8 mouse cellular contexts compared by ENCODE assay signal in the genomic region with DNA sequence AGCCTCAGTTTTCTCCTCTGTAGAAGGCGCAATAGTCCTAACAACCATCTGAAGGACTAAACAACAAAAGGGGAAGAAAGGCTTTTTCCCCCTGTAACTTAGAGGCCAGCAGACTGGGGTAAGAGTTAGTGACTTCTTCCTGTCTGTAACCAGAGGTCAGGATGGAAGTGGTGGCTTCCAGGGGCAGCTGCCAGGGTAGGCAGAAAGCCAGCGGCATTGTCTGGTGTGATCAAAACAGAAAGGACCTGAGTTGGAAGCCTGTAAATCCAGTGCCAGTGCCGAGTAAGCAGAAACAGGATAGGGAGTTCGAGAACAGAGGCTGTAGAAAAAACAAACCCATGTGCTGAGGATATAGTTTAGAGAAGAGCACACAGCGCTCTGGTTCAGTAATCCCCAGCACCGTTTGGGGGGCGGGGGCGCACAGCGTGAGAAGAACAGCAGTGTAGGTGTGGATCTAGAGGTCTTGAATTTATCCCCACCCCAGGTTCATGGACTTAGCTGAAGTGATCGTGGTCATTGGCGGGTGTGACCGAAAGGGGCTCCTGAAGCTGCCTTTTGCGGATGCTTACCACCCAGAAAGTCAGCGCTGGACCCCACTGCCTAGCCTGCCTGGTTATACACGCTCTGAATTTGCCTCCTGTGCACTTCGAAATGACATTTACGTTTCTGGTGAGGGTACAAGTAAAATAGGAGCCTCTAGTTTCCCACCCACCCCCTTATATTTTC. TPM values are rescaled to one million over a fixed set of nuclear protein-coding genes. Genes with fewer than 3 reads are reported as not detected.
DNase-seq lines count a peak whose midpoint lies in the region; ATAC-seq and TF ChIP-seq lines count a peak whose summit lies in the region.
"Had no signal": no experiment of that assay in that cellular context is flagged by ENCODE, and none has a peak within 500 bp of the region (broad histone marks: within the 10 kb centered on the region; RNA-seq: fewer than 3 reads in every experiment).

No protein-coding gene starts in this region.

- no peak overlapping the region for H3K9ac ChIP-seq in lung, embryonic 15.5 days

- H3K4me1 ChIP-seq in kidney, adult 2 months (ENCODE audit: control insufficient read depth, insufficient read depth, low read length): no peaks in the 10 kb centered on the region
- peaks cover 17% of the 10 kb centered on the region for H3K4me1 ChIP-seq in cortical plate, adult 2 months (ENCODE audit: control insufficient read depth, insufficient read depth, low read length)
- H3K4me1 ChIP-seq in lung, embryonic 15.5 days: peaks cover 65% of the 10 kb centered on the region

- intact Hi-C loops in heart, postnatal 10 days (cut with DNase I): no loop called here

- H3K27me3 ChIP-seq in kidney, adult 2 months (replicated peaks; ENCODE audit: control insufficient read depth, insufficient read depth, low read length): no peaks in the 10 kb centered on the region
- no peaks in the 10 kb centered on the region for H3K27me3 ChIP-seq in lung, embryonic 15.5 days

- H3K4me2 ChIP-seq in lung, embryonic 15.5 days: no peak overlapping the region

- no peaks in the 10 kb centered on the region for H3K36me3 ChIP-seq in kidney, adult 2 months (ENCODE audit: control insufficient read depth, insufficient read depth, low read length)
- H3K36me3 ChIP-seq in lung, embryonic 15.5 days: peaks cover 20% of the 10 kb centered on the region

- no peak overlapping the region for H3K27ac ChIP-seq in kidney, adult 2 months (ENCODE audit: insufficient read depth, low read depth, low read length)
- H3K27ac ChIP-seq in cortical plate, adult 2 months (ENCODE audit: insufficient read depth, low read length): peak overlapping the region; percentile 73
- H3K27ac ChIP-seq in lung, embryonic 15.5 days: peak overlapping the region; percentile 98

- TF ChIP-seq POLR2A in kidney, adult 2 months (IDR thresholded peaks at IDR 0.05; ENCODE audit: low read depth, low read length): no peak
- TF ChIP-seq POLR2A in cortical plate, adult 2 months (IDR thresholded peaks at IDR 0.05; ENCODE audit: extremely low read depth, insufficient read depth, low read length): no peak

- no peak overlapping the region for H3K4me3 ChIP-seq in kidney, adult 2 months (ENCODE audit: insufficient read depth, low read depth, low read length)
- H3K4me3 ChIP-seq in cortical plate, adult 2 months (ENCODE audit: insufficient read depth, low read length): no peak overlapping the region
- H3K4me3 ChIP-seq in lung, embryonic 15.5 days: no peak overlapping the region

- no peak for TF ChIP-seq CTCF in kidney, adult 2 months (conservative IDR thresholded peaks at IDR 0.05; ENCODE audit: insufficient read depth, insufficient read length, low read depth, low read length)
- no peak for TF ChIP-seq CTCF in cortical plate, adult 2 months (IDR thresholded peaks at IDR 0.05; ENCODE audit: extremely low read depth, insufficient read depth, low read length)

- H3K9me3 ChIP-seq in lung, embryonic 15.5 days: no peaks in the 10 kb centered on the region

- peak; percentile 61 for DNase-seq in kidney, adult 2 months
- DNase-seq in kidney, adult 9 months: no peak
- peak; percentile 40 to 56 for DNase-seq in heart, postnatal 10 days
- DNase-seq in thymus, adult 18-20 months: no peak
- DNase-seq: right cerebral cortex, adult 18-20 months had no signal

- ATAC-seq in lung, embryonic 15.5 days (ENCODE audit: borderline replicate concordance, extremely low read depth, low FRiP score, low TSS enrichment): no peak
- no peak for ATAC-seq in erythroid progenitor cell, adult 5-6 weeks (replicated peaks; ENCODE audit: low FRiP score, poor library complexity, severe bottlenecking)

- 77% methylated on average over 17 of the region's 17 CpGs for WGBS in kidney, adult 2 months
- WGBS in lung, embryonic 15.5 days: 74% methylated on average over 17 of the region's 17 CpGs

RNA-seq across cellular contexts. Expression of a gene that starts 4.0 kb away (rescaled TPM):
- polyA plus RNA-seq in kidney, adult 2 months (2012; rRNA removed): 0.16 and 0.23 TPM in 2 replicates
- polyA plus RNA-seq in cortical plate, adult 2 months (2012; rRNA removed): 2.2 and 3.5 TPM in 2 replicates
- under 1 TPM; 0.35 to 0.62 TPM for total RNA-seq in heart, postnatal 10 days (2021)
- polyA plus RNA-seq in lung, embryonic 15.5 days (2015; fragmentation: Nextera tagmentation; extraction: Ambion mirVana): 0.80 and 0.94 TPM in 2 replicates
- not detected in 2 replicates for total RNA-seq in erythroid progenitor cell, adult 5-6 weeks (2015; ENCODE audit: low replicate concordance)
- total RNA-seq in erythroid progenitor cell, adult 5-6 weeks (2017; ENCODE audit: low replicate concordance): not detected in 2 replicates

RNA-seq across cellular contexts. Expression of a gene that starts 13.7 kb away (rescaled TPM):
- polyA plus RNA-seq in kidney, adult 2 months (2012; rRNA removed): 240 and 386 TPM in 2 replicates
- polyA plus RNA-seq in cortical plate, adult 2 months (2012; rRNA removed): 530 and 542 TPM in 2 replicates
- total RNA-seq in heart, postnatal 10 days (2021): 100 to 1,000 TPM; 380 to 408 TPM
- polyA plus RNA-seq in lung, embryonic 15.5 days (2015; fragmentation: Nextera tagmentation; extraction: Ambion mirVana): 777 and 836 TPM in 2 replicates
- total RNA-seq in erythroid progenitor cell, adult 5-6 weeks (2015; ENCODE audit: low replicate concordance): 386 and 406 TPM in 2 replicates
- total RNA-seq in erythroid progenitor cell, adult 5-6 weeks (2017; ENCODE audit: low replicate concordance): 293 and 564 TPM in 2 replicates

Comparison
In these comparisons a context has a peak if more than half of its experiments do, and no peak if none do; other contexts are left out.
1. DNase-seq: peak in kidney, adult 2 months (single experiment) and heart, postnatal 10 days (2 of 2); none in kidney, adult 9 months (single experiment) and thymus, adult 18-20 months (0 of 2).